Mouse (Mus musculus) liver (tissue): ENCODE data around the gene Rab28.

ENCODE experiments used
- DNase-seq: peaks from one replicate; pipeline ENCODE4 v3.0.0-alpha.2; 2020; ENCODE audit warnings: mixed read lengths

Gene Rab28

DNA sequence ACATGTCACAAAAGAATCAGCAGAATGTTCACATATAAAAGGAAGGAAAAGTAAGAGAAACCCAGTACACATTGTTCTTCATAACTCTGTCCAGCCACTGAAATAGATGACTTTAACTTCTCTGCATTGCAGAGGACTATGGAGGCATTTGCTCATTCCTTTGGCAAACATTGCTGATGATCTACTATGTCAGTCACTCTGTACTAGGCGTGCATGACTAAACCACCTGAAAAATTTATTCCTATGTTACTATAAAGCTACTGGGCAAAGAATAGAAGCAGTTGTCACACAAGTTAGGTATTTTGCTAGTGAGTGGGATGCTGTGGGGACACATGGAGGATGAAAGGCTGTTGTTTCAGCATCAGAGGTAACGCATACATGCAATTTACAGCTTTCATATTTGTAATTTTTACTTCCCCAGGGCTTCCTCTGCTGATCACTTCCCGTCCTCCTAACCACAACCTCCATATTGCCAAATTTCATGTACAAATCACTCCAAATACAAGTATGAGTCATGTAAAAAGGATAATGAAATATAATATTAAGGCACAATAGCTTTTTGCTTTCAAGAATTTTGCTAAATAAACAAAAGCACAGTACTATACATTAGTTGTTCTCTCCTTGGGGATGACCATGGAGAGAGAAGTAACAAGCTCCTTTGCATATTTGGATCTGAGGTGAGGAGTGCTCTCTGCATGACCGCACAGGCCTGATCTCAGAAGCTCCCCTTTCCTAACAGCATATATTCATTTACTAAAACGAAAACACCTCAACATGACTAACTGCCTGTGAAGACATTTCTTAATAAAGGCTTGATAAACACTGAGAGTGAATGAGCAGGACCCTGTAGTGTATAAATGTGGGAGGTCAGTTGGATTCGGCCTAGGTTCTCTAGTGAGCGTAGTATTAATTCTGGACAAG lies 80.5 kb downstream of the Rab28 start:
- no peak for DNase-seq

DNA sequence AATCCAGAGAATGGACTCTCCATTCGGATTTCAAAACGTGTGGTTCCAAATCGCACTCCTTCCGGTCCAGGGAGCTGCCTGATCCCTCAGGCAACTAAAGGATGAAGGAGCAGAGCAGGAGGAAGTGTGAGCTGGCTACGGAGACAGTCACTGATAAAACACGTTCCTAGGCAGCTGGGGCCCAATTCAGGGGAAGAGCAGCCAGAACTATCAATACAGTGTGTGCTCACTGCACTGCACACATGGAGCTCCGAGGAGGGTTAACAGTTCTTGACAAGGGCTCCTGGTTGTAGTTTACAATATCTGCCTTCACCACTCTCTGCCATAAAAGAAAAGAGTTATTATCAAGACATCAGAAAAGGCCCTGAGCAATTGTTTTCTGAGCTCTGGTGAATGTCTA lies 82.4 kb downstream of the Rab28 start:
- peak; percentile 18 for DNase-seq

DNA sequence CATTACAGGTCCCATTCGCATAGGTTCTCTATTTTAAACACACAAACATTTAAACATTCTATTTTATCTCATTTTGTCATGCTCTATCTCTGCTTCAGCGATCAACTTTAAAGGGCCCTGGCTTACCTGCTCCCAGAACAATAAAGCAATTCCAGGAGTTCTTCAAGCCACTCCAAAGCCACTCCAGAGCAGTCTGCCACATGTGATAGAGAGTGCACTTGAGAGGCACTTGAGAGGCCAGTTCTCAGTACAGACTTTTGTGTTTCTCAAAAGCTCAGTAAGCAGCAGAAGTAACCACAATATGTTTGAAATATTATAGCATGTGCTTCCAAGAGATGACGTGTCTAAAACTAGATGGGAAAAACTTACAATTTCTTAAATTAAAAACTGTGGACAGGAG lies 86.2 kb downstream of the Rab28 start:
- no peak for DNase-seq

DNA sequence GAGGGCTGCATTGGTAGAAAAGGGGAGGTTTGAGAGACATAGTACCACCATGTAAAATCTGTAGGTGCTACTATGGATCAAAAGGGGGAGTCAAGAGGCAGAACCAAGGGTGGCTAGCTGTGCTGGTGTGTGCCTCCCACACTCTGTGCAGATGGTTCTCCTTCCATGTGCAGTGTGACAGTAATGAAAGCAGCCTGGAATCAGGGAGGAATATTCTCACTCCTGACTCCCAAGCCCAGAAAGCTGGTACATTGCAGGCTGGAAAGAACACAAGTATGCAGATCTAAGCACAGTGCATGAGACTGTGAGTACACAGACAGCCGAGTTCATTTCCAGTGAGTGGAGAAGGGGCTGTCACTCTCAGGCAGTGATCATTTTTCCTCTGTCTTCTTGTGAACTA lies 89.0 kb downstream of the Rab28 start:
- DNase-seq: no peak

DNA sequence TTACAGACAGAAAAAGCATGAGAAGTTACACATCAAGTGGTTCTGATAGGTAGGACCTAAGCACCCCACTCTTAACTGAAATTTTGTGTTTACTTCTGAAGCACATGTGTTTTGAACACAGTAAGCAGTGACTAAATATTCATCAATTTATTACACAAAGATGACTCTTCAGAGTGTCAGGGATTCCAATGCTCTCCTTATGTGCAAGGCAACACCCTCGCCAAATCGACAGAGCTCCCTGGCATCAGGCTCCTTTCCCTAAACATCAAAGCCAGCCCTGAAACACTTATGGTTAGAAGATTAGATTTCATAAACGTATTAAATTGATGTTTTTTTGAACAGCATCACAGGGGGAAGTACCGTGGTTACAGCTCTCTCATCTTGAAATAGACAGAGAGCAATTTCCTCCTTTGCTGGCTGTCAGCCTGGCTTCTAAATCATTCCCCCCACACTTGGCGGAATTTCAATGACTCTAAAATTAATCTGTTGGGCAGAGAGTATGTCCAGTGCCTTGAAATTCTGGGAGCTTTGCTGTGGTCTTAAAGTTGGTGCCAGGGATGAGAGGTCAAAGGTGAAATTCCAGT lies 97.4 kb downstream of the Rab28 start:
- DNase-seq: no peak

DNA sequence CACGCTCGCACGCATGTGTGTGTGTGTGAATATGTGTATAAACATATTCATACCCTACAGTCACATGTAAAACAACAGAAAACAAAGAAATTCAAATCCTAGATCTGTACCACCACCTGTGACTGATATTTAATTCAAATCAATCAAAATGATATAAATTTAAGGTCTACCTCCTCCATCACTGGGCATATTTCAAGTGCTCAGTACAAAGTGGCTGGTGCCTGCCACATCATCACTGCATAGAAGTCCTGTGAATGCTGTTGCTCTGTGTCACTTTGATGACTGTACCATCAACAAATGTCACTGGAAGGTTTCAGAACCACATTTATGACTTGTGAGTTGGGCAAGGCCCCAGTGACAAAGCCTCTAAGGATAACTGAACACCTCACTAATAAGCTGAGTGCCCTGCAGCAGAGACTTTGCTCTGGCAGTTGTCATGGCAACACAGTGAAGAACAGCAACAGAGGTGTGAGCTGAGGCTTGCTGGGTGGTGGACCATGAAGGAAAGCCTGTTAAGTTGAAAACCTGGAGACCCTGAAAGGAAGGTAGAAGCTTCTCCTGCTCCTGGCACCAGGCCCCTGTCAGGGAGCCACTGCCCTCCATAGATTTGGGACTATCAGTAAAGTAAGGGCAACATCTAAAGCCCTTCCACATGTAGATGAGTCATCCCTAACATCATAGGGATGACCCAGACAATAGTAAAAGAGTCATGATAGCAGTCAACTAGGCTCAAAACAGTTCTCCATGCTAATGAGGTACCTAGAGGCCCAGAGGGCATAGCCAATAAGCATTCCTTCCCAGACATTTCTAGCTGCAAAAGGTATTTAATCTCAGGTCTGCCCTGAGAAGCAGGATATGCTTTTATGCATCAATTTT lies 111.5 kb downstream of the Rab28 start:
- no peak for DNase-seq

DNA sequence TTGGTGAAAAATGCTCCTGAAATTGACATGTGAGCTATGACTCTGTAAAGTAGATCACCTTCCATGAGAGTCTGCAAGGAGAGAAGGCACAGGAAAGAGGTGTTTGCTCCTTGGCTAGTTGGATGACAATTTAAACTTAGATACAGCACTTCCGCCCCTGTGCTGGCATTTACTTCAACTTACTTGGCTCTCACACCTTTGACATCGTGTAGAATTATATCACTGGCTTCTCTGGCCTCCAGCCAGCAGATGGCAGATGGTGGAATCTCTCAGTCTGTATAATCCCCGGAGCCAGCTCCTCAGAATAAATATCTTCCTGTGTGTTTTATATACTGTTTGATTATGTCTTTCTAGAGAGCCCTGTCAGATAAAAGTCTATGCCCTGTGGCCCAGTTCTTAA lies 112.8 kb downstream of the Rab28 start:
- DNase-seq: no peak

DNA sequence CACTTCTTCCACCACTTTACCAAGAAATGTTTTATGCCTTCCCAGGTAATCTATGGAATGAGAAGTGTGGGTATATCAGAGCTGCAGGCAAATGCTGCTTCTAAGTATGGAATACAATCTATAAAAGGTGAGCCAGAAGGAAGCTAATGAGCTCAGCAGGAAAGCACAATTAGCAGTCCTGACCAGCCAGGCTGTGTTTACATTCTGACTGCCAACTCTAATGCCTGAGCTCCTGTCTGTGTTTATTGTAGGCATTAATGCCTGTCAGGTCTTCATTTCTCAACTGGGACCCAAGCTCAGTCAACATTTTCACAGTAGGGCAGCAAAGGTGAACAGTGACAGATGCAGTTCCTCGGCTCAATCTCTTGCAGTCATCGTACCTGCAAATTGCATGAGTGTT lies 129.9 kb downstream of the Rab28 start:
- no peak for DNase-seq
